Mouse (Mus musculus) testis, adult 2 months (tissue): ENCODE data around the gene Phf1. TPM values are rescaled to one million over a fixed set of nuclear protein-coding genes. Genes with fewer than 3 reads are reported as not detected.
"Not testable (repeated sequence)": the region's sequence is repeated elsewhere in the genome, so short reads cannot be mapped to it uniquely, and the experiment has no call there.

Source experiments
- H3K27ac ChIP-seq: fragments of 200-500 bp; 2 replicates; pipeline ENCODE4 v1.5.1; 2012; ENCODE audit warnings: low read depth, low read length; ENCODE audit not compliant: control insufficient read depth, insufficient read depth
- H3K27me3 ChIP-seq: fragments of 200-500 bp; 2 replicates; pipeline ENCODE4 v1.6.1; 2012; ENCODE audit warnings: mild to moderate bottlenecking, low read length, moderate library complexity; ENCODE audit not compliant: control insufficient read depth, insufficient read depth
- H3K36me3 ChIP-seq: fragments of 200-500 bp; 2 replicates; pipeline ENCODE4 v1.6.1; 2012; ENCODE audit warnings: mild to moderate bottlenecking, low read length; ENCODE audit not compliant: control insufficient read depth, insufficient read depth
- H3K4me1 ChIP-seq: fragments of 200-500 bp; 2 replicates; pipeline ENCODE4 v1.6.1; 2012; ENCODE audit warnings: low read length; ENCODE audit not compliant: control insufficient read depth, insufficient read depth
- H3K4me3 ChIP-seq: fragments of 200-500 bp; 2 replicates; pipeline ENCODE4 v1.5.1; 2012; ENCODE audit warnings: low read depth, mild to moderate bottlenecking, low read length, moderate library complexity, mixed read lengths; ENCODE audit not compliant: control insufficient read depth
- CTCF ChIP-seq: fragments of 200-500 bp; IDR thresholded peaks from 2 replicates; pipeline ENCODE4 v1.5.1; 2012; ENCODE audit warnings: low read depth, mild to moderate bottlenecking, inconsistent platforms, low read length, moderate library complexity; ENCODE audit not compliant: control insufficient read depth, insufficient read depth, insufficient replicate concordance
- POLR2A ChIP-seq: fragments of 200-500 bp; IDR thresholded peaks from 2 replicates; pipeline ENCODE4 v1.6.1; 2012; ENCODE audit warnings: low read depth, mild to moderate bottlenecking, inconsistent platforms, low read length, moderate library complexity; ENCODE audit not compliant: control insufficient read depth
- polyA plus RNA-seq: library from polyadenylated mRNA; depleted of rRNA; stranded (reverse); fragments of >200 nt; gene quantifications from 2 replicates; pipeline ENCODE4 v1.2.3, GENCODE M21; 2012

Gene Phf1
- polyA plus RNA-seq, 1 experiment = 132 TPM

DNA sequence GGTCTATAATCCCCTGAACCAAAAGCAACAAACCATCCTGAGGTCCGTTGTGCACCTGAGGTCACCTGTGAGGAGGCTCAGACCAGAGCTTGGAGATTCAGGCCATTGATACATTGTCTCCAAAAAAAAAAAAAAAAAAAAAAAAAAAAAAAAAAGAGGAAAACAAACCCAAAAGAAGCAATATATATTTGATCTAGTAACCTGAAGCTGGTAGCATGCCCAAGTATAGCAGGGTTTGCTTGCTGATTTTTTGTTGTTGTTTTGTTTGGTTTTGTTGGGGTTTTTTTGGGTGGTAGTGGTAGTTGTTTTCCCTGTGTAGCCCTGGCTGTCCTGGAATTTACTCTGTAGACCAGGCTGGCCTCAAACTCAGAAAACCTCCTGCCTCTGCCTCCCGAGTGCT lies 14.5 kb upstream of the Phf1 start:
- Histone ChIP-seq H3K27ac (no peak overlapping the region), H3K4me3 (peak overlapping the region; percentile 7; the same call in 1 of the 2 replicates), H3K27me3 (no peaks in the 10 kb centered on the region), H3K4me1 (peaks cover 2% of the 10 kb centered on the region), H3K36me3 (no peaks in the 10 kb centered on the region)
- TF ChIP-seq POLR2A (no peak), CTCF (no peak)

DNA sequence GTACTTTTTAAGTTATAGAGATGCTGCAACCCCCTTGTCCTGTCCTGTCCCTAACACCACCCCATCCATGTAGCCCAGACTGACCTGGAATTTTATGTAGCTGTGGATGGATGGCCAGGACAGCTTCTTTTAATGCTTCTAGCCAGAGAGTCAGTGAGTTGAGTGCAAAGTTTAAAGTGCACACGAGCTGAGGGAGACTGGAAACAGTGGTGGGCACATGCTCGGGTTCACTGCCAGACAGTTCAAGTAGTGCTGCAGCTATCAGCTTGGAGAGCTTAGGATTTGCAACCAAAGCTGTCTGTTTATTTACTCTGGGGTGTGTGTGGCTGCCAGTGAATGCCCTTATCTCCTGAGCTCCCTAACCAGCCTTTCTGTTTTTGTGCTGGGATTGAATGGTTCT lies 13.3 kb upstream of the Phf1 start:
- not testable (repeated sequence) for H3K27ac ChIP-seq, H3K36me3 ChIP-seq

DNA sequence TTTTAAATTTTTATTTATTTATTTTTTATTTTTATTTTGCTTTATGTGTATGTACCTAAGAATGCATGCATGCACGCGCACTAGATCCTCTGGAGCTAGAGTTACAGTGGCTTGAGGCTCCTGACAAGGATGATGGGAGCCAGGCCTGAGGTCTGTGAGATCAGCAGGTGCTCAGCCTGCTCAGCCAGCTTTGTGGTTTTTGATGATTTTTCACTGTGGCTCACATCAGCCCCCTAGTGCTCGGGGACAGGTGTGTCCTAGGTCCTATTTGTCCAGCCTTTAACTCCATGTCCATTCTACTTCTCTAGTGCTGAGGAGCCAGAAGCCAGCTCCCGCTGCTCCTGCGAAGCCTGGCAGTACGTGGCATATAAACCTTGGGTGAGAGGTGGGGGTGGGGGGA lies 10.5 kb upstream of the Phf1 start:
- not testable (repeated sequence) for H3K36me3 ChIP-seq, H3K27me3 ChIP-seq, H3K4me3 ChIP-seq, H3K27ac ChIP-seq, H3K4me1 ChIP-seq

More for the DNA sequence above, 13.3 kb upstream of the Phf1 start:
- not testable (repeated sequence) for H3K27me3 ChIP-seq, H3K4me1 ChIP-seq, H3K4me3 ChIP-seq

- not testable (repeated sequence) for H3K27me3 ChIP-seq, H3K4me3 ChIP-seq, H3K27ac ChIP-seq, H3K4me1 ChIP-seq, H3K36me3 ChIP-seq
Measured at GRCm38 (mm10) chr17:26925414-26925813, 7.4 kb upstream of the Phf1 start.

- peaks cover 16% of the 10 kb centered on the region for H3K4me1 ChIP-seq
- H3K27me3 ChIP-seq, H3K4me3 ChIP-seq, H3K27ac ChIP-seq, H3K36me3 ChIP-seq: not testable (repeated sequence)
- TF ChIP-seq CTCF = peak; percentile 23; the same call in 1 of the 2 replicates
Measured at GRCm38 (mm10) chr17:26931795-26932194, 1.1 kb upstream of the Phf1 start.

DNA sequence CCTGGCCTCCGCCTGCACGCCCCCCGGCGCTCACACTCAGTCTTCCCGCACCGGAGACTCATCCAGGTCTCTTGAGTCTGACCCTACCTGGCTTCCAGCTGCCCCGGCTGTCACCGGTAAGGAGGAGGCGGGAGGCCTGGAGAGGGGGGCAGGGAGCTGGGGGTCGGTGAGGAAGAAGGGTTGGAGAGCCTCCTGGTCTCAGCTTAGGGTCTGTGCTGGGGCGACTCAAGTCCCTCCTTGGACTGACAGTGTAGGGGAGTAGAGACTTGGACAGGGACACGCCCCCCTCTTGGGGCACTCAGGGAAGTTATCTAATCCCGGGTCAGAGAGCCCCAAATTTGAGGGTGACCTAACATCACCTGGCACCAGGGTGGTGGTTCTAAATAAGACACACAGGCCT lies 567 bp downstream of the Phf1 start:
- TF ChIP-seq CTCF (no peak), POLR2A (no peak)
- peaks cover 2% of the 10 kb centered on the region for H3K36me3 ChIP-seq
- H3K27me3 ChIP-seq = no peaks in the 10 kb centered on the region
- peak overlapping the region; percentile 95 for H3K4me3 ChIP-seq
- peak overlapping the region; percentile 95 for H3K27ac ChIP-seq
- peaks cover 26% of the 10 kb centered on the region for H3K4me1 ChIP-seq

- Histone ChIP-seq H3K27ac (peak overlapping the region; percentile 95), H3K4me3 (peak overlapping the region; percentile 95), H3K27me3 (no peaks in the 10 kb centered on the region), H3K4me1 (peaks cover 33% of the 10 kb centered on the region), H3K36me3 (peaks cover 2% of the 10 kb centered on the region)
- TF ChIP-seq POLR2A (no peak), CTCF (no peak)
Measured at GRCm38 (mm10) chr17:26933885-26934827, 1.3 kb downstream of the Phf1 start.

DNA sequence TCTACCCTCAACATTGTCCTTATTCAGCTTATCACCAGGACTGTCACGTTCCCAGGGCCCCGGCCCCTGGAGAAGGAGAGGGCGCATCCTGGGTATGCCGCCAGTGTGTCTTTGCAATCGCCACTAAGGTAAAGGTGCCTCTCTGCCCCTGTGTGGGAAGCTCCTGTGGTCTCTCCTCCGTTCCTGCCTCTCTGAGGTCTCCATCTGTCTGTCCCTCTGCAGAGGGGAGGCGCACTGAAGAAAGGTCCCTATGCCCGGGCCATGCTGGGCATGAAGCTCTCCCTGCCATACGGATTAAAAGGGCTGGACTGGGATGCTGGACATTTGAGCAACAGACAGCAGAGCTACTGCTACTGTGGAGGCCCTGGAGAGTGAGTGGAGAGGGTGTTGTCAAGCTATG lies 2.2 kb downstream of the Phf1 start:
- TF ChIP-seq POLR2A (no peak), CTCF (no peak)
- H3K36me3 ChIP-seq = peaks cover 2% of the 10 kb centered on the region
- H3K4me3 ChIP-seq = peak overlapping the region; percentile 95
- peaks cover 35% of the 10 kb centered on the region for H3K4me1 ChIP-seq
- H3K27me3 ChIP-seq = no peaks in the 10 kb centered on the region
- H3K27ac ChIP-seq = peak overlapping the region; percentile 4; the same call in 1 of the 2 replicates
